ENCODE assay signal across 8 mouse cellular contexts in the genomic region with DNA sequence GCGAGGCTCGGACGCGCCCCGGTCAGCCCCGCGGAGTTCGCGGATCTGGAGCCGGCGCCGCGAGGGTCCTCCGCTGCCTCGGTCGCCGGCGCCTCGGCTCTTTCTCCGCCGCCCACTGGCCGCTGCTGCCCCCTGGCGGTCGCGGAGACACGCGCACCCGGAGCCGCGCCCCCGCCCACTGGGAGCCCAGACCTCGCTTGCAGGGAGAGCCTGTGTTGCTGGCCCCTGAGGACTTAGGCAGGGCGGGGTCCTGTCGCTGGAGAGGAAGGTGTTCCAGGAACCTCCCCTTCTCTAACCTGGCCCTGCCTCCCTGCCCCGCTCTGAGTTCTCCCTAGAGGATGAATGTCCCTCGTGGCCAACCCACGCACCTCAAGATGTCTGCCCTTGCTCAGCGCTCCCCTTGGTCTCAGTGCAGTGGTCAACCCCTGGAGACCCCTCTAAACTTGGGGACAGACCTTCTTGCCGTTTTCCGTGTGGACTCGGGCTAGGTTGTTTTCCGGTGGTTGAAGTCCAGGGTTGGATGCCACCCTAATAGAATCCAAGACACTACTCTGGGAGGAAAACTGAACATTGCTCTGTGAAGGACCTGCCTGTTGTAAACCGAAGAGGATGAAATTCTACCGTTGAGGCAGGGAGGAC. TPM values are rescaled to one million over a fixed set of nuclear protein-coding genes. Genes with fewer than 3 reads are reported as not detected.
DNase-seq lines count a peak whose midpoint lies in the region; ATAC-seq lines count a peak whose summit lies in the region.

No protein-coding gene starts in this region.

- H3K36me3 ChIP-seq in intestine, embryonic 15.5 days: no peaks in the 10 kb centered on the region

- H3K27me3 ChIP-seq in intestine, embryonic 15.5 days (replicated peaks): no peaks in the 10 kb centered on the region

- peak overlapping the region; percentile 82 for H3K4me3 ChIP-seq in intestine, embryonic 15.5 days (replicated peaks)

- WGBS in intestine, embryonic 15.5 days: 12% methylated on average over 43 of the region's 44 CpGs

- H3K4me1 ChIP-seq in intestine, embryonic 15.5 days (replicated peaks): 0 out of 2 replicates have a peak, but pooled peaks cover 2% of the 10 kb centered on the region

- peak; percentile 91 for DNase-seq in adrenal gland, postnatal 14 days
- peak; percentile 91 for DNase-seq in embryo, embryonic 9.5 days (ENCODE audit: extremely low spot score)
- peak; percentile 83 to 87 for DNase-seq in gastrocnemius, postnatal 4 days (ENCODE audit: low spot score in 2 of 2)
- DNase-seq in left cerebral cortex, postnatal 36 days (ENCODE audit: low spot score in 2 of 2): peak; percentile 81
- DNase-seq in mesoderm, embryonic 11.5 days (ENCODE audit: low read depth, low spot score): peak; percentile 83
- DNase-seq in right cerebral cortex, postnatal 14 days: peak; percentile 83
- DNase-seq in urinary bladder, postnatal 14 days (ENCODE audit: low spot score): peak; percentile 89

- H3K4me2 ChIP-seq in intestine, embryonic 15.5 days (replicated peaks): peak overlapping the region; percentile 92

- no peaks in the 10 kb centered on the region for H3K9me3 ChIP-seq in intestine, embryonic 15.5 days

- intact Hi-C loops in left cerebral cortex, postnatal 36 days (cut with DNase I): loop anchor here (5.0 kb wide), 1 partner anchor 211 kb away; no protein-coding TSS in a partner anchor

- peak overlapping the region; percentile 78 for H3K9ac ChIP-seq in intestine, embryonic 15.5 days

- ATAC-seq in intestine, embryonic 15.5 days: peak; percentile 87

- peak overlapping the region; percentile 76 for H3K27ac ChIP-seq in intestine, embryonic 15.5 days

RNA-seq across cellular contexts. Expression of gene Srgap1, which starts 0.7 kb away (rescaled TPM):
- 4.4 and 5.1 TPM in 2 replicates for total RNA-seq in adrenal gland, postnatal 14 days (2021)
- total RNA-seq in gastrocnemius, postnatal 4 days (2021): 10 to 100 TPM; 13.3 to 14.1 TPM
- polyA plus RNA-seq in intestine, embryonic 15.5 days (2015; fragmentation: Nextera tagmentation; extraction: Ambion mirVana): 7.4 and 7.7 TPM in 2 replicates
- total RNA-seq in left cerebral cortex, postnatal 36 days (2021): 10 to 100 TPM in 1 of 2 experiments, 1 to 10 TPM in 1; 7.7 to 11.1 TPM

RNA-seq across cellular contexts. Expression of gene Rxylt1, which starts 49.3 kb away (rescaled TPM):
- 43.2 and 46.0 TPM in 2 replicates for total RNA-seq in adrenal gland, postnatal 14 days (2021)
- 10 to 100 TPM; 43.1 to 49.7 TPM for total RNA-seq in gastrocnemius, postnatal 4 days (2021)
- 53.6 and 54.1 TPM in 2 replicates for polyA plus RNA-seq in intestine, embryonic 15.5 days (2015; fragmentation: Nextera tagmentation; extraction: Ambion mirVana)
- total RNA-seq in left cerebral cortex, postnatal 36 days (2021): 10 to 100 TPM; 40.9 to 46.5 TPM

Comparison
In these comparisons a context has a peak if more than half of its experiments do, and no peak if none do; other contexts are left out.
1. Peak in every context shown above with its lines: DNase-seq, ATAC-seq, H3K4me3 ChIP-seq and H3K27ac ChIP-seq.